Mouse (Mus musculus): ENCODE results near the gene Ank2.

DNA sequence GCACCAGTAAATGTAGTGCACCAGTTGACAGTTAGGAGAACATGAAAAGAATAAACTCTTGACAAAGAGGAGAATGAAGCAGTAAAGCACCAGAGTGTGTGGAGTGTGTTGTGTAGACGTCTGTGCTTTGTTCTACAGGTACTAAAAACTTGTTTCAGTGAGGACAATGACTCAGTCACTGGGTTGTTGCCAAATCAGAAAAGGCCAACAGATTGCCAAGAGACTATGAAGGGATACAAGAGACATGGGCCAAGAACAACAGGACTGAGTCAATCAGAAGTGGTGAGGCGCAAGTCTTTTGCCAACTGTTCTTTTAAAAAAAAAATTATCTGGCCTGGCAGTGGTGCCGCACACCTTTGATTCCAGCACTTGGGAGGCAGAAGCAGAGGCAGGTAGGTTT lies 509.2 kb downstream of the Ank2 start:
- TF ChIP-seq CTCF (IDR thresholded peaks at IDR 0.05; ENCODE audit: low read depth, low read length) (no peak), TAL1 (conservative IDR thresholded peaks at IDR 0.05; ENCODE audit: low read depth, low read length) (no peak), POLR2AphosphoS5 (IDR thresholded peaks at IDR 0.05; ENCODE audit: insufficient replicate concordance, low read depth, low read length) (no peak), GATA1 (IDR thresholded peaks at IDR 0.05; ENCODE audit: borderline replicate concordance, low read length) (no peak)

Measured in G1E (cell line).